Mouse (Mus musculus): ENCODE measurements around the gene Borcs5.

Gene Borcs5

GRCm38 (mm10) chr6:134717886-134718667, 78.8 kb downstream of the Borcs5 start:
- DNase-seq (ENCODE audit: low read depth, low spot score), result no peak

DNA sequence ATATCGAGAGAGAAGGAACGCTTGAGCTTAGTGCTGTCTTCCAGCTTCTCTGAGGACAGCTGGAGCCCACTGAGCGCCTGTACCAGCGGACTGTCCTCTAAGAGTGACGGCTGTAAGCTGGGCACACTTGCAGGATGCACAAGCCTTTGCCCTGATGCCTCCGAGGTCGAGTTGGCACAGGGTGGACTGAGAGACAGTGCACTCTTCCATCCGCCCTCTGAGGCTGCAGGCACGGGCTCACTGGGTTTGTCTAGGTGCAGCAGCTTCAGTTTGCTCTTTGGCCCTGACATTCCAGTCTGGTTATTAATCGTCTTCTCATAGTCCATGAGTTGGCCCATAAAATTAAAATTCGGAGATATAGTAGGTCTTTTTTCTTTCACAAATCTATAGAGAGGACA, 79.4 kb downstream of the Borcs5 start:
- DNase-seq (ENCODE audit: low read depth, low spot score), result no peak

DNA sequence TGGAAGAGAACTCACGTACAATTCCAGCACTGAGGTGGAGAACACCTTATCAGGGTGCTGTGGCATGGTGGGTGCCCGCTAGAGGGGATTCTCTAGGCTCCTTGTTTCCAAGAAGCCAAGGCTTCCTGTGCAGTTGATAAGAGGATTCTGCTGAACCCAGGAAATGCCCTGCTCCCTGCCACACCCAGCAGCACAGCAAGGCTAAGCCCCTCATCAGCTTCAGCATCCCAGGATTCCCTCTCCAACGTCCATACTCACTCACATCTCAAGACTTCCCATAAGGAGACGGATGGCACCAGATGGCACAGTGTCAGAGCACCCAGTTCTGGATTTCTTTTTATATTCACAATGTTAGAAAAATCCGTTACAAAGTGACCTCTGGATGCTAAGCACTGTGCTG, 79.8 kb downstream of the Borcs5 start:
- no peak for DNase-seq (ENCODE audit: low read depth, low spot score)

DNA sequence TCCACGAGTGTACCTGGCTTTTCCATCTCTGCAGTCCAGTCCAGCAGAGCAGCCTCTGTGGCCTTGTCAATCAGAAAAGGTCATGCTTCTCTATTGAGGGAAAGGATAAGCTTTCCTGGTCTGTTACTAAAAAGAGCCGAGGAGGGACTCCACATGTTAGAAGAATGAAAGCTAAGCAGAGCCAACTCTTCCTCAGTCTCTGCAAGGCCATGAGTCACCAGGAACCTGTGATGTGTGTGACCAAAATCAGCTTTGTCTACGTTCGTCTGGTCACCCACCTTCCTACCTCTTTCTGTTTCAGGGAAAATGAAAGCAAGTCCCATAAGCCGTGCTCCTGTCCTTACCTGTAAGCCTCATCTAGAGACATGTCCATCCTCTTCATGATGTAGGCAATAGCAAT, 80.8 kb downstream of the Borcs5 start:
- no peak for DNase-seq (ENCODE audit: low read depth, low spot score)

- DNase-seq (ENCODE audit: low read depth, low spot score), result no peak
These were observed 82.5 kb downstream of the Borcs5 start for GRCm38 (mm10) chr6:134721729-134722269.

GRCm38 (mm10) chr6:134722906-134723305, 83.6 kb downstream of the Borcs5 start:
- DNase-seq (ENCODE audit: low read depth, low spot score), result no peak

DNA sequence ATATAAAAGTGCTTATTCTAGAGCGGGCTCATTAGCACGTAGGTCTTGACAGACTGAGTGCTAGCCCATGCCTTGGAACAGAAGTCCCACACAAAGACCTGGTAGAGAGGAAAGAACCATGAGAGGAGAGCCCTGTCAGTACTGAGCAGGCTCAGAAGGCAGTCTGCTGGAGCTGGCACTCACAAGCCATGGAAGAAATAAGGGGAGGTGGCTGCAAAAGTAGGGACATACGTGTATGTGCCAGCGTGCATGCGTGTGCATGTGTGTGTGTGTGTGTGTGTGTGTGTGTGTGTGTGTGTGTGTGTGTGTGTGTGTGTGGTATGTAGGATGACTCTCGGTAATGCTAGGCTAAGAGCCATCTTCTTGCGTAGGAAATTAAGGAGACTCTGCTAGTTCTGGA, 84.0 kb downstream of the Borcs5 start:
- DNase-seq (ENCODE audit: low read depth, low spot score), result no peak

- DNase-seq (ENCODE audit: low read depth, low spot score), result no peak
These were observed 84.7 kb downstream of the Borcs5 start for GRCm38 (mm10) chr6:134723833-134724553.

- no peak for DNase-seq (ENCODE audit: low read depth, low spot score)
These were observed 86.1 kb downstream of the Borcs5 start for GRCm38 (mm10) chr6:134725406-134725805.

GRCm38 (mm10) chr6:134730978-134731377, 91.7 kb downstream of the Borcs5 start:
- no peak for DNase-seq (ENCODE audit: low read depth, low spot score)

DNA sequence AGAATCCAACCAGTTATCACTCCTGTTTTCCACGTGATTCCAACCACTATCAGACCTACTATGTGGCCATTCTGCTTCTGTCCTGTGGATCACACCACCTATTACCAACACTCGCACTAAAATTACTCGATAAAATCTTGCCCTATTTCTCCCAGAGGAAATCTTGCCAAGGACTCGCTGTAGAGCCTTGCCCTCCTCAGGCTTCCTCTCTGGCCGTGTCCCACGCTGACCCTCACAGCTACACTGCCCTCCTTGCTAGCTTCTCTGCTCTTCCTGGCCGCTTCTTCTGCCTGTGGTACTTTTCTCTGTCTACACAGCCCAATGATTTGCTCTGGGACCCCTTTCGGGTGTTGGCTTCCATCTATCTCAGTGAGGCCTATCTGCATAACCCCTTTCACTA, 93.5 kb downstream of the Borcs5 start:
- no peak for DNase-seq (ENCODE audit: low read depth, low spot score)

- DNase-seq (ENCODE audit: low read depth, low spot score), result no peak
These were observed 94.5 kb downstream of the Borcs5 start for GRCm38 (mm10) chr6:134733800-134734221.

DNA sequence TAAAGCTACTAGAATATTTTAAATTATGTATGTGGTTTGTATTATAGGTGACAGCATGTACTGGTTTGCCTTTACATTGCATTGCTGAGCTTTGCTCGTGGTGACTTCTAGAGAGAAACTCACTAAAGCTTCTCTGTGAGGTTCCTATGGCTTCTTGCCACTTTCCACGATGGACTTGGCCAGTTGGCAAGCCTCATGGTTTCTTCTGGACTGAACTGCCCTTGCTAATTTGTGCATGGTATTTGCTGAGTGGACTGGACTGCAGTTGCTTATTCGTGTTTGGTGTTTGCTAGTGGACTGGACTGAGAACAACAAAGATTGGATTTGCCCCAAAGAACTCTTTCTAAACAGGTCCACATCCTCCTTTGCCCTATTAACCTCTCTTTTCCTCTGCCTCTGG, 97.5 kb downstream of the Borcs5 start:
- DNase-seq (ENCODE audit: low read depth, low spot score), result no peak

DNA sequence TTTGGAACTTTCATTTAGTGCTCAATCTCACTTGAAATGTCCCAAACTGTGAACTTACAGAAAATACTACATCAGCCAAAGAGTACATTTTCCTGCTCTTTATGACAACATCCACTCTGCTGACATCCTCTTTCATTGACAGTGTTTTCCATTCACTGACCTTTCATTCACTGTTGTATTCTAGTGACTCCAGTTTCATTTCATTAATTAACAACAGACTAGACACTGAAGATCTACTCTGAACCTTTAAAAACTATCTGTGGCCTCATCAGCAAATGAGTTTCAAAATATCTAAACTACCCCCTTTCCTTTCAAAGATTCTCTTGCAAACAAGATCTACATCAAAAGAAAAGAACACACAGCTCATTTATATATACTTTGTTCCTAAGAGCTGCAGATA, 104.3 kb downstream of the Borcs5 start:
- DNase-seq (ENCODE audit: low read depth, low spot score), result no peak

GRCm38 (mm10) chr6:134745876-134746275, 106.6 kb downstream of the Borcs5 start:
- no peak for DNase-seq (ENCODE audit: low read depth, low spot score)

DNA sequence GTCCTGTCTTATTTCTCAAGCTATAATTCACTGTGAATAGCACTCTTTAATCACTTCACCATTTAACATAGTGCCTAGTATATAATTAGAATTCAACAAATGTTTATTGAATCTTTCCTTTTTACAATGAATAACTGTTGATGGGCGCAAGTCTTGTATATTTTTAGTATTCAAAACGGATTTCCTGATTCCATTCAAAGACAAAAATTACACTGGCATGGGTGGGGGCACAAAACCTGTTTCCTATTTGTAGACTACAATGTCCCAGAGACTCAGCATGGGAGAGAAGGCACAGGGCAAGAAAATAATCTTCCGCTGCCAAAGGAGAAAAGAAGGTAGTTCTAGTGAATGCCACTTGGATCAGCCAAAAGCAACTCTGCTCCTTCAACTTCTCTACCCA, 108.8 kb downstream of the Borcs5 start:
- DNase-seq (ENCODE audit: low read depth, low spot score), result no peak

DNA sequence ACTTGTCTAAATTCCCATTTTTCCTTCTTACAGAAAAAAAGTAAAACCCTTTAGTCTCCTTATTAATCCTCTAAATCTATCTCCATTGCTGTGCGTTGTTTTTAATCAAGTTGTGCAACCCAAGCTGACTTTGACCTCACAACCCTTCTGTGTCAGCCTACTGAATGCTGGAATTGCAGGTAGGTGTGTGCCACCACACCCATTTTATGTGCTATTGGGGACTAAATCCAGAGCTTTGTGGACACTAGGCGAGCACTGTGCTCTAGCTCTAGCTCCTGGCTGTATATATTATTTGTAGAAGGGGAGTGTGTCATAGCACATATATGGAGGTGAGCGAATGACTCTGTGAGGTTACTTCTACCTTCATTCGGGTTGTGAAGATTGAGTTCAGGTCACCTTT, 111.8 kb downstream of the Borcs5 start:
- DNase-seq (ENCODE audit: low read depth, low spot score), result no peak

- DNase-seq (ENCODE audit: low read depth, low spot score), result no peak
These were observed 112.8 kb downstream of the Borcs5 start for GRCm38 (mm10) chr6:134751883-134752647.

DNA sequence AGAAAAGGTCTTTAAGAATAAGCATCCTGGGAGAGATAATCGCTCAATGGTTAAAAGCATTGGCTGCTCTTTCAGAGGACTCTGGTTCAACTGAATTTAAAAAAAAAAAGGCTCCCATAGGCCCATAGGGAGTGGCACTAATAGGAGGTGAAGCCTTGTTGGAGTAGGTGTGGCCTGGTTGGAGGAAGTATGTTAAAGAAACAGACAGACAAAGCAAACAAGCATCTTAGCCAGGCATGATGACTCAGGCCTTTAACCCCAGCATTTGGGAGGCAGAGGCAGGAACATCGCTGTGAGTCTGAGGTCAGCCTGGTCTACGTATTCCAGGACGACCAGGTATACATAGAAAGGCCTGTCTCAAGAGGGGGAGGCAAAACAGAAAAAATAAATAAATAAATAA, 114.1 kb downstream of the Borcs5 start:
- DNase-seq (ENCODE audit: low read depth, low spot score), result peak; percentile 36

DNA sequence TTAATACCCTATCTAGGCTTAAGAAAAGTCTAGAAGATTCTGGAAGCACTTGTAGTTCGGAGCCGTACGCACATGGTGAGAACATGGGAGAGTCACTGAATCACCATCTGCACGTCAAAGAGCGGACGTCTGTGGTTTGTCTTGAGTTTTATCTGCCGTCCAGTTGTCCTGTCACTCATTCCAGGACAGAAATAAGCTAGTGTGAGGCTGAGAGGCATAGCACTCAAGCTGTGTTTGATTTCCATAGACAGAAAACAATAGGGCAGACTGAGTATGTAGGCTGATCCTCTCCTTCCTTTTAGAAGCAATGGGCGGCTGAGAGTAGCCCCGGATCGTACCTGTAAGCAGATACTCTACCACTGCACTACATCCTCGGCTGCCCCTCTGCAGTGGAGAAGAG, 114.5 kb downstream of the Borcs5 start:
- peak; percentile 26 for DNase-seq (ENCODE audit: low read depth, low spot score)

DNA sequence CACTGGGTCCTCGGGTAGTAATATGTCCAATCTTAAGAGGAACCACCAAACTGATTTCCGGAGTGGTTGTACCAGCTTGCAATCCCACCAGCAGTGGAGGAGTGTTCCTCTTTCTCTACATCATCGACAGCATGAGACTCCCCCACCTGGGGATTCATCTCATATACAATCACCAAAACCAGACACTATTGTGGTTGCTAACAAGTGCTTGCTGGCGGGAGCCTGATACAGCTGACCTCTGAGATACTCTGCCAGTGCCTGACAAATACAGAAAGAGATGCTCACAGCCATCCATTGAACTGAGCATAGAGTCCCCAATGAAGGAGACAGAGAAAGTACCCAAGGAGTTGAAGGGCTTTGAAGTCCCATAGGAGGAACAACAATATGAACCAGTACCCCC, 116.7 kb downstream of the Borcs5 start:
- DNase-seq (ENCODE audit: low read depth, low spot score), result no peak
